ENCODE assay signal across 16 mouse cellular contexts in genomic region chr1:132917554-132917953, GRCm38 (mm10). TPM values are rescaled to one million over a fixed set of nuclear protein-coding genes. Genes with fewer than 3 reads are reported as not detected.
DNase-seq lines count a peak whose midpoint lies in the region; ATAC-seq lines count a peak whose summit lies in the region.
"Had no signal": no experiment of that assay in that cellular context is flagged by ENCODE, and none has a peak within 500 bp of the region (broad histone marks: within the 10 kb centered on the region; RNA-seq: fewer than 3 reads in every experiment).

No protein-coding gene starts in this region.

- H3K27ac ChIP-seq in neural tube, embryonic 12.5 days = no peak overlapping the region
- peak overlapping the region; percentile 64 for H3K27ac ChIP-seq in hindbrain, embryonic 16.5 days (ENCODE audit: low read depth, low read length)
- H3K27ac ChIP-seq: heart, adult 2 months; macrophage had no signal

- H3K4me2 ChIP-seq in neural tube, embryonic 12.5 days (replicated peaks) = peak overlapping the region; percentile 22
- H3K4me2 ChIP-seq in hindbrain, embryonic 16.5 days (ENCODE audit: low read length) = no peak overlapping the region

- no peak for ATAC-seq in neural tube, embryonic 12.5 days (ENCODE audit: low FRiP score, low read depth)
- peak; percentile 31; the same call in 1 of the 2 replicates for ATAC-seq in hindbrain, embryonic 16.5 days
- ATAC-seq: intestine, embryonic 16.5 days had no signal

- H3K9ac ChIP-seq in neural tube, embryonic 12.5 days = no peak overlapping the region
- H3K9ac ChIP-seq in hindbrain, embryonic 16.5 days (ENCODE audit: low read depth, low read length) = peak overlapping the region; percentile 26; the same call in 1 of the 2 replicates

- no peaks in the 10 kb centered on the region for H3K27me3 ChIP-seq in neural tube, embryonic 12.5 days (replicated peaks)
- no peaks in the 10 kb centered on the region for H3K27me3 ChIP-seq in hindbrain, embryonic 16.5 days (replicated peaks; ENCODE audit: control insufficient read depth, insufficient read depth, low read length)

- H3K4me3 ChIP-seq in neural tube, embryonic 12.5 days = no peak overlapping the region
- no peak overlapping the region for H3K4me3 ChIP-seq in hindbrain, embryonic 16.5 days (ENCODE audit: low read length)
- H3K4me3 ChIP-seq: heart, adult 2 months had no signal

- no peaks in the 10 kb centered on the region for H3K36me3 ChIP-seq in neural tube, embryonic 12.5 days
- no peaks in the 10 kb centered on the region for H3K36me3 ChIP-seq in hindbrain, embryonic 16.5 days (ENCODE audit: control insufficient read depth, insufficient read depth, low read length)

- DNase-seq in cerebellum, postnatal 25 days = peak; percentile 44 to 50
- no peak for DNase-seq in cerebellum, adult 8-10 months
- DNase-seq in neural tube, embryonic 10.5 days (ENCODE audit: extremely low spot score, low spot score) = no peak
- no peak for DNase-seq in thymus, postnatal 25 days
- DNase-seq in thymus, postnatal 0 days (ENCODE audit: low spot score) = no peak
- DNase-seq in adrenal gland, postnatal 10 days = no peak
- DNase-seq: adrenal gland, adult 2 months; heart, adult 2 months; kidney, postnatal 14 days; layer of hippocampus, postnatal 36 days; lung, adult 18-20 months; thymus, postnatal 36 days had no signal

- H3K4me1 ChIP-seq in neural tube, embryonic 12.5 days = peaks cover 43% of the 10 kb centered on the region
- peaks cover 53% of the 10 kb centered on the region for H3K4me1 ChIP-seq in hindbrain, embryonic 16.5 days (ENCODE audit: control insufficient read depth, insufficient read depth, low read depth, low read length)

- no peaks in the 10 kb centered on the region for H3K9me3 ChIP-seq in neural tube, embryonic 12.5 days
- no peaks in the 10 kb centered on the region for H3K9me3 ChIP-seq in hindbrain, embryonic 16.5 days (ENCODE audit: control insufficient read depth, low read length)

- WGBS in neural tube, embryonic 12.5 days = 6% methylated on average over 8 of the region's 8 CpGs
- WGBS in hindbrain, embryonic 16.5 days = 9% methylated on average over 8 of the region's 8 CpGs

RNA-seq across cellular contexts. Expression of gene Lrrn2, which starts 37.5 kb away (rescaled TPM):
- polyA plus RNA-seq in neural tube, embryonic 12.5 days (2016; fragmentation: Nextera tagmentation; extraction: Ambion mirVana) = 18.3 and 19.7 TPM in 2 replicates
- 56.5 and 57.7 TPM in 2 replicates for polyA plus RNA-seq in hindbrain, embryonic 16.5 days (2015; fragmentation: Nextera tagmentation; extraction: Ambion mirVana)
- polyA plus RNA-seq in thymus, postnatal 0 days (2015; fragmentation: Nextera tagmentation; extraction: Ambion mirVana) = 0.15 and 0.16 TPM in 2 replicates
- 1 to 10 TPM; 6.9 to 7.1 TPM for total RNA-seq in adrenal gland, postnatal 10 days (2021)
- polyA plus RNA-seq: macrophage had no signal

Comparison
In these comparisons a context has a peak if more than half of its experiments do, and no peak if none do; other contexts are left out.
1. DNase-seq: peak in cerebellum, postnatal 25 days (2 of 2); none in cerebellum, adult 8-10 months (single experiment), neural tube, embryonic 10.5 days (single experiment), thymus, postnatal 25 days (single experiment), thymus, postnatal 0 days (single experiment) and adrenal gland, postnatal 10 days (single experiment).
2. RNA of gene Lrrn2, which starts 37.5 kb away (polyA plus RNA-seq): 56.5 to 57.7 TPM in hindbrain, embryonic 16.5 days and 18.3 to 19.7 TPM in neural tube, embryonic 12.5 days; 0.15 to 0.16 TPM in thymus, postnatal 0 days; every median in the first group is over 10 times any median in the second.